Mouse (Mus musculus): ENCODE measurements around the gene Vmn1r43. TPM values are rescaled to one million over a fixed set of nuclear protein-coding genes. Genes with fewer than 3 reads are reported as not detected.
"Not testable (repeated sequence)": the region's sequence is repeated elsewhere in the genome, so short reads cannot be mapped to it uniquely, and the experiment has no call there.

The Vmn1r43 gene
- polyA plus RNA-seq (2012; ENCODE audit: insufficient read depth, insufficient read length, missing spikeins), result not detected in 2 replicates

- H3K27ac ChIP-seq (replicated peaks; ENCODE audit: low read depth, low read length), result not testable (repeated sequence)
Measured at GRCm38 (mm10) chr6:89876313-89876712, at the start of gene Vmn1r43, which contains the start of gene Vmn1r42. Gene Vmn1r43, minus strand, starts transcription at chr6:89876413. Gene Vmn1r42, minus strand, starts transcription at chr6:89876413.

GRCm38 (mm10) chr6:89883812-89884211 is 7.6 kb upstream of the Vmn1r43 start:
- Histone ChIP-seq H3K4me1 (ENCODE audit: control insufficient read depth, insufficient read depth, insufficient read length, low read length) (no peaks in the 10 kb centered on the region), H3K4me3 (ENCODE audit: insufficient read depth, low read depth, low read length) (no peak overlapping the region), H3K27ac (replicated peaks; ENCODE audit: low read depth, low read length) (no peak overlapping the region)

More at GRCm38 (mm10) chr6:89876313-89876712, at the start of gene Vmn1r43, which contains the start of gene Vmn1r42:
- H3K4me1 ChIP-seq (ENCODE audit: control insufficient read depth, insufficient read depth, insufficient read length, low read length); H3K4me3 ChIP-seq (ENCODE audit: insufficient read depth, low read depth, low read length): not testable (repeated sequence)

GRCm38 (mm10) chr6:89883360-89883759 is 7.1 kb upstream of the Vmn1r43 start, which contains the start of gene Vmn1r44:
Gene Vmn1r44, plus strand, starts transcription at chr6:89883660.
- Histone ChIP-seq H3K4me3 (ENCODE audit: insufficient read depth, low read depth, low read length) (no peak within 1 kb of the TSS), H3K27ac (replicated peaks; ENCODE audit: low read depth, low read length) (no peak within 1 kb of the TSS), H3K4me1 (ENCODE audit: control insufficient read depth, insufficient read depth, insufficient read length, low read length) (no peaks in the 10 kb centered on the region)

GRCm38 (mm10) chr6:89880867-89881266 is 4.7 kb upstream of the Vmn1r43 start:
- H3K4me1 ChIP-seq (ENCODE audit: control insufficient read depth, insufficient read depth, insufficient read length, low read length), result no peaks in the 10 kb centered on the region
- H3K27ac ChIP-seq (replicated peaks; ENCODE audit: low read depth, low read length), result no peak overlapping the region
- H3K4me3 ChIP-seq (ENCODE audit: insufficient read depth, low read depth, low read length), result no peak overlapping the region

- Histone ChIP-seq H3K4me1 (ENCODE audit: control insufficient read depth, insufficient read depth, insufficient read length, low read length) (no peaks in the 10 kb centered on the region), H3K4me3 (ENCODE audit: insufficient read depth, low read depth, low read length) (no peak overlapping the region), H3K27ac (replicated peaks; ENCODE audit: low read depth, low read length) (no peak overlapping the region)
Measured at GRCm38 (mm10) chr6:89876963-89877362, 750 bp upstream of the Vmn1r43 start.

- H3K27ac ChIP-seq (replicated peaks; ENCODE audit: low read depth, low read length), result no peak overlapping the region
- H3K4me3 ChIP-seq (ENCODE audit: insufficient read depth, low read depth, low read length), result no peak overlapping the region
- H3K4me1 ChIP-seq (ENCODE audit: control insufficient read depth, insufficient read depth, insufficient read length, low read length), result no peaks in the 10 kb centered on the region
Measured at GRCm38 (mm10) chr6:89867976-89868375, 8.2 kb downstream of the Vmn1r43 start.

- Histone ChIP-seq H3K27ac (replicated peaks; ENCODE audit: low read depth, low read length) (no peak overlapping the region), H3K4me3 (ENCODE audit: insufficient read depth, low read depth, low read length) (no peak overlapping the region), H3K4me1 (ENCODE audit: control insufficient read depth, insufficient read depth, insufficient read length, low read length) (no peaks in the 10 kb centered on the region)
Measured at GRCm38 (mm10) chr6:89867276-89867675, 8.9 kb downstream of the Vmn1r43 start.

- Histone ChIP-seq H3K4me3 (ENCODE audit: insufficient read depth, low read depth, low read length) (no peak overlapping the region), H3K4me1 (ENCODE audit: control insufficient read depth, insufficient read depth, insufficient read length, low read length) (no peaks in the 10 kb centered on the region), H3K27ac (replicated peaks; ENCODE audit: low read depth, low read length) (no peak overlapping the region)
Measured at GRCm38 (mm10) chr6:89863792-89864191, 12.4 kb downstream of the Vmn1r43 start.

- Histone ChIP-seq H3K4me1 (ENCODE audit: control insufficient read depth, insufficient read depth, insufficient read length, low read length) (no peaks in the 10 kb centered on the region), H3K4me3 (ENCODE audit: insufficient read depth, low read depth, low read length) (no peak overlapping the region), H3K27ac (replicated peaks; ENCODE audit: low read depth, low read length) (no peak overlapping the region)
Measured at GRCm38 (mm10) chr6:89859839-89860238, 16.4 kb downstream of the Vmn1r43 start.

- Histone ChIP-seq H3K4me1 (ENCODE audit: control insufficient read depth, insufficient read depth, insufficient read length, low read length) (no peaks in the 10 kb centered on the region), H3K27ac (replicated peaks; ENCODE audit: low read depth, low read length) (no peak overlapping the region), H3K4me3 (ENCODE audit: insufficient read depth, low read depth, low read length) (no peak overlapping the region)
Measured at GRCm38 (mm10) chr6:89857552-89857951, 18.7 kb downstream of the Vmn1r43 start.

Other genes with a start within 250 kb of the Vmn1r43 start
- 7.0 and 10.2 TPM in 2 replicates for gene Txnrd3, start 232.4 kb downstream of the Vmn1r43 start, polyA plus RNA-seq (2012; ENCODE audit: insufficient read depth, insufficient read length, missing spikeins)
- gene Vmn1r40, start 168.9 kb downstream of the Vmn1r43 start, polyA plus RNA-seq (2012; ENCODE audit: insufficient read depth, insufficient read length, missing spikeins), result not detected in 2 replicates
- gene Vmn1r41, start 135.6 kb downstream of the Vmn1r43 start, polyA plus RNA-seq (2012; ENCODE audit: insufficient read depth, insufficient read length, missing spikeins), result not detected in 2 replicates
- gene Vmn1r42, start within 50 bp of the Vmn1r43 start, polyA plus RNA-seq (2012; ENCODE audit: insufficient read depth, insufficient read length, missing spikeins), result not detected in 2 replicates
- gene Vmn1r44, start 7.2 kb upstream of the Vmn1r43 start, polyA plus RNA-seq (2012; ENCODE audit: insufficient read depth, insufficient read length, missing spikeins), result not detected in 2 replicates
- not detected in 2 replicates for gene Vmn1r45, start 64.2 kb upstream of the Vmn1r43 start, polyA plus RNA-seq (2012; ENCODE audit: insufficient read depth, insufficient read length, missing spikeins)
- gene Vmn1r46, start 92.9 kb upstream of the Vmn1r43 start, polyA plus RNA-seq (2012; ENCODE audit: insufficient read depth, insufficient read length, missing spikeins), result not detected in 2 replicates
- not detected in 2 replicates for gene Vmn1r47, start 139.7 kb upstream of the Vmn1r43 start, polyA plus RNA-seq (2012; ENCODE audit: insufficient read depth, insufficient read length, missing spikeins)
- gene Vmn1r48, start 160.4 kb upstream of the Vmn1r43 start, polyA plus RNA-seq (2012; ENCODE audit: insufficient read depth, insufficient read length, missing spikeins), result not detected in 2 replicates
- gene Vmn1r49, start 202.1 kb upstream of the Vmn1r43 start, polyA plus RNA-seq (2012; ENCODE audit: insufficient read depth, insufficient read length, missing spikeins), result not detected in 2 replicates
- gene Vmn1r50, start 225.0 kb upstream of the Vmn1r43 start, polyA plus RNA-seq (2012; ENCODE audit: insufficient read depth, insufficient read length, missing spikeins), result not detected in 2 replicates
- not detected in 2 replicates for gene Vmn1r51, start 246.2 kb upstream of the Vmn1r43 start, polyA plus RNA-seq (2012; ENCODE audit: insufficient read depth, insufficient read length, missing spikeins)

All from brown adipose tissue, adult 24 weeks (tissue).